Mouse (Mus musculus): ENCODE data around the gene Ehbp1. TPM values are rescaled to one million over a fixed set of nuclear protein-coding genes. Genes with fewer than 3 reads are reported as not detected.

Gene Ehbp1
- 1.6 and 3.5 TPM in 2 replicates for polyA plus RNA-seq (2012; rRNA removed)

- 54% methylated on average over 2 of the region's 2 CpGs for WGBS
- Histone ChIP-seq H3K4me1 (ENCODE audit: control insufficient read depth, insufficient read depth, low read length) (no peaks in the 10 kb centered on the region), H3K4me3 (replicated peaks; ENCODE audit: extremely low read depth, low read depth, low read length) (no peak within 1 kb of the TSS)
- TF ChIP-seq POLR2A (IDR thresholded peaks at IDR 0.05; ENCODE audit: borderline replicate concordance, extremely low read depth, low read depth, low read length), result no peak
- no peak for TF ChIP-seq CTCF (IDR thresholded peaks at IDR 0.05; ENCODE audit: insufficient read depth, low read length)
- DNase-seq, result no peak
Observed at GRCm38 (mm10) chr11:22342242-22343207, at the start of gene Ehbp1. TSS of gene Ehbp1 (minus strand) at chr11:22342292.

- WGBS, result 49% methylated on average over 6 of the region's 6 CpGs
- DNase-seq, result no peak
- no peak overlapping the region for H3K4me3 ChIP-seq (replicated peaks; ENCODE audit: extremely low read depth, low read depth, low read length)
- TF ChIP-seq CTCF (IDR thresholded peaks at IDR 0.05; ENCODE audit: insufficient read depth, low read length) (no peak), POLR2A (IDR thresholded peaks at IDR 0.05; ENCODE audit: borderline replicate concordance, extremely low read depth, low read depth, low read length) (no peak)
- no peaks in the 10 kb centered on the region for H3K4me1 ChIP-seq (ENCODE audit: control insufficient read depth, insufficient read depth, low read length)
Observed at GRCm38 (mm10) chr11:22387472-22388098, 45.5 kb upstream of the Ehbp1 start.

- no peak for TF ChIP-seq POLR2A (IDR thresholded peaks at IDR 0.05; ENCODE audit: borderline replicate concordance, extremely low read depth, low read depth, low read length)
- TF ChIP-seq CTCF (IDR thresholded peaks at IDR 0.05; ENCODE audit: insufficient read depth, low read length), result no peak
- WGBS, result 74% methylated on average over 1 of the region's 1 CpGs
- H3K4me3 ChIP-seq (replicated peaks; ENCODE audit: extremely low read depth, low read depth, low read length), result no peak overlapping the region
Observed at GRCm38 (mm10) chr11:22383532-22383931, 41.4 kb upstream of the Ehbp1 start.

GRCm38 (mm10) chr11:22374811-22375210 lies 32.7 kb upstream of the Ehbp1 start:
- H3K4me3 ChIP-seq (replicated peaks; ENCODE audit: extremely low read depth, low read depth, low read length), result no peak overlapping the region
- TF ChIP-seq CTCF (IDR thresholded peaks at IDR 0.05; ENCODE audit: insufficient read depth, low read length), result no peak
- TF ChIP-seq POLR2A (IDR thresholded peaks at IDR 0.05; ENCODE audit: borderline replicate concordance, extremely low read depth, low read depth, low read length), result no peak
- WGBS, result 85% methylated on average over 2 of the region's 2 CpGs

More at GRCm38 (mm10) chr11:22383532-22383931, 41.4 kb upstream of the Ehbp1 start:
- no peaks in the 10 kb centered on the region for H3K4me1 ChIP-seq (ENCODE audit: control insufficient read depth, insufficient read depth, low read length)
- no peak for DNase-seq

GRCm38 (mm10) chr11:22373290-22373674 lies 31.2 kb upstream of the Ehbp1 start:
- no peak for DNase-seq
- TF ChIP-seq POLR2A (IDR thresholded peaks at IDR 0.05; ENCODE audit: borderline replicate concordance, extremely low read depth, low read depth, low read length) (no peak), CTCF (IDR thresholded peaks at IDR 0.05; ENCODE audit: insufficient read depth, low read length) (no peak)
- Histone ChIP-seq H3K4me3 (replicated peaks; ENCODE audit: extremely low read depth, low read depth, low read length) (no peak overlapping the region), H3K4me1 (ENCODE audit: control insufficient read depth, insufficient read depth, low read length) (no peaks in the 10 kb centered on the region)
- 69% methylated on average over 3 of the region's 3 CpGs for WGBS

More at GRCm38 (mm10) chr11:22374811-22375210, 32.7 kb upstream of the Ehbp1 start:
- H3K4me1 ChIP-seq (ENCODE audit: control insufficient read depth, insufficient read depth, low read length), result no peaks in the 10 kb centered on the region
- DNase-seq, result no peak

GRCm38 (mm10) chr11:22372609-22373289 lies 30.7 kb upstream of the Ehbp1 start:
- H3K4me1 ChIP-seq (ENCODE audit: control insufficient read depth, insufficient read depth, low read length), result no peaks in the 10 kb centered on the region
- 73% methylated on average over 1 of the region's 1 CpGs for WGBS
- TF ChIP-seq CTCF (IDR thresholded peaks at IDR 0.05; ENCODE audit: insufficient read depth, low read length) (no peak), POLR2A (IDR thresholded peaks at IDR 0.05; ENCODE audit: borderline replicate concordance, extremely low read depth, low read depth, low read length) (no peak)
- DNase-seq, result no peak
- no peak overlapping the region for H3K4me3 ChIP-seq (replicated peaks; ENCODE audit: extremely low read depth, low read depth, low read length)

- no peaks in the 10 kb centered on the region for H3K4me1 ChIP-seq (ENCODE audit: control insufficient read depth, insufficient read depth, low read length)
- TF ChIP-seq CTCF (IDR thresholded peaks at IDR 0.05; ENCODE audit: insufficient read depth, low read length) (no peak), POLR2A (IDR thresholded peaks at IDR 0.05; ENCODE audit: borderline replicate concordance, extremely low read depth, low read depth, low read length) (no peak)
- no peak overlapping the region for H3K4me3 ChIP-seq (replicated peaks; ENCODE audit: extremely low read depth, low read depth, low read length)
- no peak for DNase-seq
- 38% methylated on average over 2 of the region's 2 CpGs for WGBS
Observed at GRCm38 (mm10) chr11:22369841-22370240, 27.7 kb upstream of the Ehbp1 start.

GRCm38 (mm10) chr11:22368621-22369020 lies 26.5 kb upstream of the Ehbp1 start:
- no peaks in the 10 kb centered on the region for H3K4me1 ChIP-seq (ENCODE audit: control insufficient read depth, insufficient read depth, low read length)
- no peak overlapping the region for H3K4me3 ChIP-seq (replicated peaks; ENCODE audit: extremely low read depth, low read depth, low read length)
- DNase-seq, result no peak
- WGBS, result 83% methylated on average over 3 of the region's 3 CpGs
- TF ChIP-seq POLR2A (IDR thresholded peaks at IDR 0.05; ENCODE audit: borderline replicate concordance, extremely low read depth, low read depth, low read length), result no peak
- TF ChIP-seq CTCF (IDR thresholded peaks at IDR 0.05; ENCODE audit: insufficient read depth, low read length), result no peak

- no peak overlapping the region for H3K4me3 ChIP-seq (replicated peaks; ENCODE audit: extremely low read depth, low read depth, low read length)
- DNase-seq, result no peak
- TF ChIP-seq CTCF (IDR thresholded peaks at IDR 0.05; ENCODE audit: insufficient read depth, low read length), result no peak
- TF ChIP-seq POLR2A (IDR thresholded peaks at IDR 0.05; ENCODE audit: borderline replicate concordance, extremely low read depth, low read depth, low read length), result no peak
- 74% methylated on average over 2 of the region's 2 CpGs for WGBS
- no peaks in the 10 kb centered on the region for H3K4me1 ChIP-seq (ENCODE audit: control insufficient read depth, insufficient read depth, low read length)
Observed at GRCm38 (mm10) chr11:22366486-22366885, 24.4 kb upstream of the Ehbp1 start.
